Mouse (Mus musculus): ENCODE measurements around the gene Hat1.

The Hat1 gene

GRCm38 (mm10) chr2:71388951-71389763, at the start of gene Hat1:
Gene Hat1 (plus strand): TSS chr2:71388958.
- under 1% methylated on average over 63 of the region's 66 CpGs for WGBS

DNA sequence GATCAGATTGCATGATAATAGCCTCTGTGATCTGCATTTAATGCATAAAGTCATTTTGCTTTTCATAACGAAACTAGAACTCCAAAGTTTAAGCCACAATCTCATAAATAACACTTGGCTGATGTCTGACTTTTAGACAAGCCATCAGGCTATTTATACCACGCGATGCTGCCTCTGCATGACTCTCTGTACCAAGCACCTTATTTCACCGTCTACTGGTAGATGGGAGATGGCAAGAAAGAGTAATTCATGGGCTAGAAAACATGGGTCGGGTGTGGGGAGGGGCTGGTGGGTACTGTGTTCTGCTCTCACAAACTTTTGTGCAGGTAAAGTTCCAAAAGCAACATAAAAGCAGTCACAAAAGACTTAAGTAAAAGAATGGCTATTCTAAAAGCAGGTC, 48.6 kb upstream of the Hat1 start:
- WGBS, result 38% methylated on average over 5 of the region's 5 CpGs

DNA sequence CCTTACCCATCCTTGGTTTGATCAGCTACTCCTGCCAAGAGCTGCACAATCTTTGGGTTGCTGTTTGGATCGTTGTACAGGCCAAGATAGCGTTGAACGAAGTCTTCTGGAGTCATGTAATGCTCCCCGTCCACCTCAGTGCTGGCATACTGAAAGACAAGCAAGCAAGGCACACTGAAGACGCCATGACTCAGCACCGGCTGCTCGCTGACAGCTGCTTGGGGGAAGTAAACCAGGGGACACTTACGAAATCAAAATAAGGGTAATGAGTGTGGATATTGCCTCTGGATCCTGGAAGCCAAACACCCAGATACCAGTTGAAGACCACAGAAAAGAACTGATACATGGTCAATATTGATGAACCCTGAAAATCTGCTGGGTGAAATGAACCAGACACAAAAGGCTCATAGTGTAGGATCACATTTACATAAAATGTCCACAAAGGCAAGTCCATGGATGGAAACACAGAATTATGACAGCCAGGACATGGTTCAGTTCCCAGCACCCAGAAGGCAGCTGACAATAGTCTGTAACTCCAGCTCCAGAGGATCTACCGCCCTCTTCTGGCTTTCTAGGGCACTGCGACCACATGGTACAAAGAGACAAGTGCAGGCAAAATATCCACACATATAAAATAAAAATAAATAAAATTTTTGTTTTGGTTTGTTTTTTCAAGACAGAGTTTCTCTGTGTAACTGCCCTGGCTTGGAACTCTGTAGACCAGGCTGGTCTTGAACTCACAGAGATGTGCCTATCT, 44.7 kb upstream of the Hat1 start:
- 82% methylated on average over 10 of the region's 10 CpGs for WGBS

- 88% methylated on average over 10 of the region's 10 CpGs for WGBS
Measured at GRCm38 (mm10) chr2:71347160-71347559, 41.6 kb upstream of the Hat1 start.

DNA sequence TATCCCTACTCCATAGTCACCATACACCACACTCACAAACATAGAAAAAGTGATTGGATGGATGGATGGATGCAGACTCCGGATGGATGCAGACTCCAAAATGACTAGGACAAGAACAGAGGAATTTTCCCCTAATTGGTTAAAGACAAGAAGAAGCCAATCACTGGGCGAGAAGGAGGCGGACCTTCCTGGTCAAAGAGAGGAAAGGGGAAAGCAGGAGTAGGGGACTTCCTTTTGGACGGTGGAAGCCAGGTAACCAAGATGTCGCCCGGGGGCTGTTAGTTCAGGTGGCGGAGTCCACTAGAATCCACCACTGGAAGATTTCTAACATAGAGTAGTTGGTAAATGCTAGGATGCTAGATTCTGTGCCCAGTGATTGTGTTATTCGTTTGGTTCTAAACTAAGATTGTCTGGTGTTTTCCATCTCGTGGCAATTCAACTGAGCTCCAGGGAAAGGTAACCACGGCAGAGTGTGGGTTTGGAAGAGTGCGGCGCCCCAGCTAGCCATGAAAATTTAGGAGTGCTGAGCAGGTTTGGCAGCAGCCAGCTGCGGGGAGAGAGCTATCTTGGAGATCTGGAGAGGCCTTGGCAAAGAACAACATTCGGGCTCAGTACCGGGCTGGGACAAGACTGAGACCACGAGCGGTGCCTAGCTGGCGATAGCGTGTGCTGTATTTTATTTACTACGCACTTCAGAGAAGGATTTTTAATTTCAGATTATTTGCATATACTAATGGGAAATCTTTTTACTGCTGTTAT, 40.8 kb upstream of the Hat1 start:
- whole genome bisulfite sequencing, result 86% methylated on average over 20 of the region's 20 CpGs

GRCm38 (mm10) chr2:71349511-71349910, 39.2 kb upstream of the Hat1 start:
- WGBS, result 68% methylated on average over 2 of the region's 2 CpGs

DNA sequence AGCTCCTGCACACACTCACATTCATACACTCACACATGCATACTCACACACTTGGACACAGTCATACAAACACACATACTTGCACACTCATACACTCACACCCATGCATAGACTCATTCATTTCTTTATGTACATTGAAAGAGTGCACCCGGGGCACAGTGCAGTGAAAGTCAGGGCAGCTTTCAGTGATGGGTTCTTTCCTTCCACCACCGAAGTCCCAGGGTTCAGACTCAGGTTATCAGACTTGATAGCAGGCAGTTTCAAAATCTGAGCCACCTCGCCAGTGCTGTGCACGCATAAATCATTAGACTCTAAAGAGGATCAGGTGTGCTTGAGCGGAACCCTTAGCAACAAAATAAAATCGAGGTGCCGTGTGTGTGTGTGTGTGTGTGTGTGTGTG, 38.6 kb upstream of the Hat1 start:
- WGBS, result 85% methylated on average over 7 of the region's 7 CpGs

- WGBS, result 86% methylated on average over 11 of the region's 11 CpGs
Measured at GRCm38 (mm10) chr2:71350904-71351726, 37.6 kb upstream of the Hat1 start.

GRCm38 (mm10) chr2:71351727-71351987, 37.1 kb upstream of the Hat1 start:
- WGBS, result 88% methylated on average over 3 of the region's 3 CpGs

DNA sequence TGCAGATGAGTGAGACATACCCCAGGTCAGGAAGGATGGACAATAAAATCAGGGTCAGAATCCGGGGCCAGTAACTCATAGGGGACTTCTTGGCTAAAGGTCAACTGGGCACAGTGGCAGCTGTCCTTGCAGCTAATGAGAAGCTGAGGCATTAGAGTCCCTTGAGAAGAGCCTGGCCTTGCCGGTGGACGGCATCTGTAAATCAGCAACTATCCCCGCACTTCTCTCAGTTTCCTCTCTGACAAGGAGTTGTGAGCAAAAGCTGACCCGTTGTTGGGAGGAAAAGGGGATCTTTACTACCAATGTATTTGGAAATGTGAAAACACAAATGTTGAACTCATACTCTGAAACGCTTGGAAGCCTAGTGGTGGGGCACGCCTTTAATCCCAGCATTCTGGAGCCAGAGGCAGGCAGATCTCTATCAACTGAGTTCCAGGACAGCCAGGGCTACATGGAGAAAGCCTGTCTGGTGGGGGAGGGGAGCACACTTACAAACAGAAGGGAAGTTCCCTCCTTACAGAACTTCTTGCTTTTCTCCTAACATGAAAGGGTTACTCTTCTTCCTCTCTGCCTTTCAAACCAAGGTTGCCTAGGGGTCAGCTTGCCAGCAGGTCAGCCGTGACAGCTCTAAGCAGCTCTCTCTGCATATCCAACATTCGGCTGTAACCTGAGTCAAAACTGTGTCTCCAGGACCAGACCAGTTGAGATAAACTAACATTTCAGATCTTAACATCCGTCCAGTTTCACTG, 35.3 kb upstream of the Hat1 start:
- WGBS, result 78% methylated on average over 10 of the region's 10 CpGs

DNA sequence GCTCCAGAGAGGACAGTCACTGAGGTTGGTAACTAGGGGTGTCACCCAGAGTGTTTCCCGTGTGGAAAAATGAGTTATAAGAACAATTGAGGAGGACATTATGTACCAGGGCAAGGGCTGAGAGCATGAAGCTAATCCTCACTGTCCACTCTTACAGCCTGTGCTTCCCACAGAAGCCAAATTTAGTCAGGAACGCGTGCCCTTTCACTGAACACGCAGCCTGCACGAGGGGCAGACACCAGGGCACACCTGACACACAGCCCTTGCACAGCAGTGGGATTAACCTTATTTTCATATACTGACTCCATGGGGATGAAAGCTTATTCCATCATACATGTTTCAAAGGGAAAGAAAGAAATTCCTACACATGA, 34.7 kb upstream of the Hat1 start:
- WGBS, result 70% methylated on average over 5 of the region's 5 CpGs

DNA sequence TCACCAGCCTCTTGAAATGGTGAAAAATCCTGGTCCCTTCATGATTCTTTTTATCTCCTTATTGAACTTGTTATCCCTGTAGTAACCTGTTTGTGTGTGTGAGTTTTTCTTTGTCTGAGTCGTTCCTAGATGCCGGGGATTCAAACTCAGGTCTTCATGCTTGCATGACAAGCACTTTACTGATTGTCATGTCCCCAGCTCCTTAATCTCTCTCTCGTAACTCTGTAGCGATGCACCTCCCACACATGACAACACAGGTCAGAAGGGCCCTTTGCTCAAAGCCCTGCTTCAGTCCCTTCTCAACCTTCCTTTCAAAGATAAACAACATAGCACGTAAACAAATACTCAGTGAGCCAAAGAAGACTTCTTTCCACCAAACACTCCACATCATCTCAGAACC, 30.4 kb upstream of the Hat1 start:
- 89% methylated on average over 5 of the region's 5 CpGs for WGBS

DNA sequence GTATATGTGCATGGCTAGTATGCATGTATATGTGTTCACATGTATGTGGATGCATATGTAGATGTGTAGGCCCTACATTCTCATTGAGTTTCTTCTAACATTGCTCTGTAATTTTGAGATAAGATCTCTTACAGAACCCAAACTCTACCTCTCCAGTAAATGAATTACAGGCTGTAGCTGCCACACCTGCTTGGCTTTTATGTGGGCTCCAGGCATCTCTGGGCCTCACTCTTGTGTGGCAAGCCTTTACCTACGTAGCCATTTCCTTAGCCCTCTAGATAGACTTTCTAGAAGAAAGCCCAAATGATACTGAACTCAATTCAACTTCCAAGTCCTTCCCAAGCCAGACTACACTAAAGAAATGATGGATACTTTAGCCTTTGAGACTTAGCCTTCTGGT, 28.6 kb upstream of the Hat1 start:
- 92% methylated on average over 1 of the region's 1 CpGs for WGBS

GRCm38 (mm10) chr2:71366618-71367124, 22.1 kb upstream of the Hat1 start:
- 2% methylated on average over 9 of the region's 9 CpGs for WGBS

DNA sequence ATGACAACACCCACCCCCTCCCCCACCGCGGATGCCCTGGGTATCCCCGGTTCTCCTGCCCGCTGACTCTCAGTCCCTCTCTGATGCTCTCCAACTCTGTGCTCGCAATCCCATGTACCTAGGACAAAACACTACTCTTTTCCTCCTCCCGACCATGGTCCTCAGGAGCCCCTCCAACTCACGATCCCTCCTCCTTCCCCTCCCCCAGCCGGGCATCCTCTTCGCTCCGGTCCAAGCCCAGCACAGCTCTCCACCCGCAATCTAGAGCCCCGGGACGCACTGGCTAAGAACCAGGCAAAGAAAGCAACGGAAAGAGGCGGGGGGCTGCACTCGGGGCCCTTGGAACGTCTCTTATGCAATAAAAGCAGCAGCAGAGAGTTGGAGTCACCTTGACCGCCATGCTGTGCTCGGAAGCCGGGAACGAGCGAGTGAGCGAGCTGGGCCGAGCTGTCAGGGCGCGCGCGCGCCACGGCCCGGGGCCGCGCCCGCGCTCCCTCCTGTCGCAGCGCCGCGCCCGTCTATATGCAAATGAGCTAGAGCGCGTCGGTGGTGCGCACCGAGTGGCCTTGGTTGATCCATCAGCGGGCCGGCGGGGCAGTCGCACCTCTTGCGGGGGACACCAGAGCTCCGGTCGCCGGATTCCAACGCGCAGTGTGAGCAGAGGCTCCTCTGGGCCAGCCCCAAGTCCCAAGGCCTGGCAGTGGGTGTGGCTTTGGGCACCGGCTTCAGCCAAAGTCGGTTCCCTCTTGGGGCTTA, 21.5 kb upstream of the Hat1 start, which contains the start of gene Slc25a12:
TSS of gene Slc25a12 (minus strand) at position 625 of the 756 bp plus-strand sequence.
- under 1% methylated on average over 57 of the region's 57 CpGs for WGBS

DNA sequence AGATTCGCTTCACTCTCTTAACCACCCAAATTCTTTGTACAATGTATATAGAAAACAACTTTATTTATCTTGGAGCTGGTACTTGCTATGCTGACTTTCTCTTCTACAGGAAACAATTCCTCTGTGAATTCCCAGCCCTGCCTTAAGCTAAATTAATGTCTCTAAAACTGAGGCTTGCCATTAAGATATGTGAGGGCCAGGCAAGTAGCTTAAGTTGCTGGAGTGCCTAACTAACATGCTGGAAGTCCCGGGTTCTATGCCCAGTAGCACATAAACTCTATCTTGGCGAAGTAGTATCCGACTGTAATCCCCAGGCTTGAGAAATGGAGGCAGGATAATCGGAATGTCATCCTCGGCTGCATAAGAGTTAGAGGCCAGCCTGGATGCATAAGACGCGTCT, 20.7 kb upstream of the Hat1 start:
- WGBS, result 44% methylated on average over 8 of the region's 8 CpGs

DNA sequence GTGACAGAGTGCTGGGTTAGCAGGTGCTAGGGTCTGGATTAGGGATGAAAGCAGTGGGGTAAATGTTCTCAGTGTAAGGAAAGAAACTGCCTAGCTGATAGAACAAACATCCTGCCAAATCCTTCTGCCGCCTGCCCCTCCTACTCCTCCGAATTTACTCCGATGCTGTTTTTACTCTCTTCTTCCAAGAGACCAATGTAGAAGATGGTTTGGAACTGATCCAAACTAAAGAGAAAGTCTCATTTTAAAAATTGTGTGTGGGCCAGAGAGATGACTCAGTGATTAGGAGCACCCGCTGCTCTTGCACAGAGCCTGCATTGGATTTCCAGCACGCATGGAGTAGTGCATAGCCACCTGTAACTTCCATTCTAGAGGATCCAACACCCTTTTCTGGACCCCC, 17.0 kb upstream of the Hat1 start:
- 27% methylated on average over 5 of the region's 5 CpGs for WGBS

- WGBS, result 83% methylated on average over 4 of the region's 4 CpGs
Measured at GRCm38 (mm10) chr2:71372261-71372660, 16.5 kb upstream of the Hat1 start.

DNA sequence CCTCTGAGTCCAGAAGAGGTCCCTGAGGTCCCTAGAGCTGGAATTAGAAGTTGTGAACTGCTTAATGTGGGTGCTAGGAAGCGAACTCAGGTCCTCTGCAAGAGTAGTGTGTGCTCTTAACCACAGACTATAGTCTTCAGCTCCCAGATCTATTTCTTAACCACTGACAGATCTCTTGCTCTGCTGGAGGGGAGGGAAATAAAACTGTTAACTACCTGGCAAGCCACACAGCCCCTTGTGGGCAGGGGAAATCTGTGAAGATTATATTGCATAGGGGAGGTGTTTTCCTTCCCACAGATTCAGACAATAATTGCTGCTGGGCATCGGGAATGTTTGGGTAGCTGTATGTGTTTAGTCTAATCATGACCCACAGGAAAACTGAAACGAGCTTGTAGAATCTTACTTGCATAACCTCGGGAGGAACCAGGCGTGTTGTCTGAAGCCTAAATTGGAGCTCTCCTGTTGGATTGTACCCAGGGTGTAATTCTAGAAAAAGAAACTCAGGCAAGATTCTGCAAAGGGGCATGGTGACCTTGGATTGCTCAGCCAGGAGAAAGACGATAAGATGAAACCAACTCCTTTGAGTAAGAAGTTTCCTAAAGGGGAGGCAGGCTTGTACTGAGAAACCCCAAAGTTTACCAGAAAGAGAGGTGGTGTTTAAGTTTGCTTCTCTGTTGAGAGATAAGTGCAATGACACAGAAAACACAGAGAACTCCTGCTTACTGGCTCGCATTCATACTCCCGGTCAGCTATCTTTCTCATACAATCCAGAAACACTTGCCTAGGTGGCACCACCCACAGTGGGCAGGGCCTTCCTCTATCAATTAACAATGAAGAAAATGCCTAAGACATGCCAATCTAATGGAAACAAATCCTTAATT, 14.2 kb upstream of the Hat1 start:
- 59% methylated on average over 8 of the region's 8 CpGs for WGBS
